Mouse (Mus musculus) adrenal gland, adult 8-10 months (tissue): ENCODE data around the gene Naxe. TPM values are rescaled to one million over a fixed set of nuclear protein-coding genes. Genes with fewer than 3 reads are reported as not detected.
A peak's percentile ranks its signal among the peaks of the same experiment; 100 is the strongest.

Experiments
- DNase-seq: peaks from one replicate; pipeline ENCODE4 v3.0.0; 2022
- total RNA-seq, 4 experiments: library from RNA; stranded (reverse); gene quantifications; 2 replicates each; pipeline ENCODE4 v1.2.4; 2022

Gene Naxe
- total RNA-seq: 100 to 1,000 TPM; 150 to 161 (median 155) TPM

- peak; percentile 80 for DNase-seq
Observed at GRCm38 (mm10) chr3:88057902-88058696, at the start of gene Naxe. Gene Naxe (minus strand): TSS chr3:88058495.

- DNase-seq: no peak
Observed at GRCm38 (mm10) chr3:88106126-88106525, 47.8 kb upstream of the Naxe start.

GRCm38 (mm10) chr3:88102611-88103010 is 44.3 kb upstream of the Naxe start:
- DNase-seq: no peak

GRCm38 (mm10) chr3:88102196-88102595 is 43.9 kb upstream of the Naxe start:
- DNase-seq: no peak

GRCm38 (mm10) chr3:88101736-88102135 is 43.4 kb upstream of the Naxe start:
- no peak for DNase-seq

- no peak for DNase-seq
Observed at GRCm38 (mm10) chr3:88100251-88100650, 42.0 kb upstream of the Naxe start.

GRCm38 (mm10) chr3:88097666-88098065 is 39.4 kb upstream of the Naxe start:
- no peak for DNase-seq

- no peak for DNase-seq
Observed at GRCm38 (mm10) chr3:88094126-88094525, 35.8 kb upstream of the Naxe start.

GRCm38 (mm10) chr3:88090616-88091015 is 32.3 kb upstream of the Naxe start:
- no peak for DNase-seq

GRCm38 (mm10) chr3:88090106-88090505 is 31.8 kb upstream of the Naxe start:
- no peak for DNase-seq

- DNase-seq: no peak
Observed at GRCm38 (mm10) chr3:88087688-88088087, 29.4 kb upstream of the Naxe start.

- no peak for DNase-seq
Observed at GRCm38 (mm10) chr3:88085459-88085858, 27.2 kb upstream of the Naxe start.

- DNase-seq: no peak
Observed at GRCm38 (mm10) chr3:88084001-88084400, 25.7 kb upstream of the Naxe start.

- DNase-seq: no peak
Observed at GRCm38 (mm10) chr3:88082663-88083062, 24.4 kb upstream of the Naxe start.

- no peak for DNase-seq
Observed at GRCm38 (mm10) chr3:88082224-88082618, 23.9 kb upstream of the Naxe start.

GRCm38 (mm10) chr3:88081345-88082223 is 23.3 kb upstream of the Naxe start, which contains the start of gene Iqgap3:
Gene Iqgap3 (plus strand): TSS chr3:88081971.
- DNase-seq: peak; percentile 84

GRCm38 (mm10) chr3:88078204-88078603 is 19.9 kb upstream of the Naxe start, which contains the start of gene Ttc24:
Gene Ttc24 (minus strand): TSS chr3:88078304.
- no peak for DNase-seq

GRCm38 (mm10) chr3:88077441-88077840 is 19.1 kb upstream of the Naxe start:
- DNase-seq: no peak

GRCm38 (mm10) chr3:88074766-88075165 is 16.5 kb upstream of the Naxe start:
- DNase-seq: no peak

GRCm38 (mm10) chr3:88074351-88074750 is 16.1 kb upstream of the Naxe start:
- no peak for DNase-seq

- no peak for DNase-seq
Observed at GRCm38 (mm10) chr3:88073631-88074030, 15.3 kb upstream of the Naxe start.

GRCm38 (mm10) chr3:88071783-88072182 is 13.5 kb upstream of the Naxe start:
- peak; percentile 74 for DNase-seq

- DNase-seq: no peak
Observed at GRCm38 (mm10) chr3:88068386-88068785, 10.1 kb upstream of the Naxe start.
